Mouse (Mus musculus) limb, embryonic 14.5 days (tissue): ENCODE data around the gene Nt5c3. TPM values are rescaled to one million over a fixed set of nuclear protein-coding genes. Genes with fewer than 3 reads are reported as not detected.

ENCODE experiments used
- ATAC-seq: fragments of 200-750 bp; cut with Nextera tagmentation; 2 replicates; pipeline ENCODE4 v1.8.0; 2017; ENCODE audit warnings: low read depth, moderate number of reproducible peaks, moderate TSS enrichment; ENCODE audit not compliant: low FRiP score
- DNase-seq: peaks from one replicate; pipeline ENCODE4 v3.0.0-alpha.2; 2015; ENCODE audit warnings: low spot score
- H3K27ac ChIP-seq: fragments of 300-500 bp; sonication (generic); replicated peaks from 2 replicates; pipeline ENCODE4 v1.5.1; 2014; ENCODE audit warnings: low read depth, mild to moderate bottlenecking, low read length, moderate library complexity, mixed read lengths
- H3K27me3 ChIP-seq: fragments of 300-500 bp; sonication (generic); 2 replicates; pipeline ENCODE4 v1.6.1; 2014; ENCODE audit warnings: low read length, mixed read lengths; ENCODE audit not compliant: control insufficient read depth, insufficient read depth
- H3K36me3 ChIP-seq: fragments of 300-500 bp; sonication (generic); 2 replicates; pipeline ENCODE4 v1.6.1; 2014; ENCODE audit warnings: mild to moderate bottlenecking, low read length, moderate library complexity, mixed read lengths; ENCODE audit not compliant: control insufficient read depth, insufficient read depth
- H3K4me1 ChIP-seq: fragments of 300-500 bp; sonication (generic); 2 replicates; pipeline ENCODE4 v1.6.1; 2014; ENCODE audit warnings: antibody characterized with exemption, low read length, mixed read lengths; ENCODE audit not compliant: control insufficient read depth, insufficient read depth
- H3K4me2 ChIP-seq: fragments of 300-500 bp; sonication (generic); replicated peaks from 2 replicates; pipeline ENCODE4 v1.6.1; 2014; ENCODE audit warnings: low read depth, mild to moderate bottlenecking, low read length, moderate library complexity; ENCODE audit not compliant: severe bottlenecking
- H3K4me3 ChIP-seq: fragments of 300-500 bp; sonication (generic); replicated peaks from 2 replicates; pipeline ENCODE4 v1.5.1; 2014; ENCODE audit warnings: low read length
- H3K9ac ChIP-seq: fragments of 300-500 bp; sonication (generic); 2 replicates; pipeline ENCODE4 v1.6.1; 2014; ENCODE audit warnings: mild to moderate bottlenecking, low read depth, low read length, moderate library complexity; ENCODE audit not compliant: severe bottlenecking
- H3K9me3 ChIP-seq: fragments of 300-500 bp; sonication (generic); 2 replicates; pipeline ENCODE4 v1.6.1; 2016; ENCODE audit warnings: low read length; ENCODE audit not compliant: control insufficient read depth
- POLR2A ChIP-seq: fragments of 200-500 bp; IDR thresholded peaks from 2 replicates; pipeline ENCODE4 v1.8.0; 2012; ENCODE audit warnings: inconsistent platforms, mild to moderate bottlenecking, moderate library complexity, borderline replicate concordance; ENCODE audit not compliant: insufficient read depth, insufficient read length; ENCODE audit errors: extremely low read depth
- WGBS: fragments of 180-500 bp; shearing (Covaris S2); extraction: QIAGEN DNeasy Blood & Tissue Kit; methylation state at CpG from one replicate; pipeline ENCODE4 v1.1.7; 2014; 5-methylcytosine and 5-hydroxymethylcytosine counted together
- polyA plus RNA-seq, 2 experiments: library from polyadenylated mRNA; depleted of rRNA in 1 of 2; stranded (reverse) in 1 of 2; unstranded in 1 of 2; fragments of >200 nt; fragmentation: Nextera tagmentation in 1 of 2; extraction: Ambion mirVana in 1 of 2; gene quantifications; 2 replicates each; pipeline versions ENCODE4 v1.2.1 to v1.2.3; 2012 to 2014

The Nt5c3 gene
- polyA plus RNA-seq, 2 experiments = 22.7 to 62.9 TPM

DNA sequence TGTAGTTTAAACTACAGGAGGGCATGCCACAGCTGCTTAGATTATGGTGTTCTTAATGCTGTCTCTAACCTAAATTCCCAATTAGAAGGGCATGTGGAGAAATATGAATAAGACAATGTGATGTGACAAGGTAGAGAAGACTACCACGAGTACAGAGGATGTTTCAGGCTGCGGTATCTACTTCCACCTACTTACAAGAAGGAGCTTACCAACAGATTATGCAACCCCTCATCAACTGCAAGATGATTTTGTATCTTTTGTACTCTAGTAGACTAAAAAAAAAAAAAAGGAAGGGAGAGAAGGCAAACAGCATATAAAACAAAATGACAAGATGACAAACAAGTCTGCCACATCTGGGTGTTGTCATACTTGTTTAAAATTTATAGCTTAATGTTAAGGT is 15.3 kb downstream of the Nt5c3 start:
- Histone ChIP-seq H3K27ac (no peak overlapping the region), H3K4me2 (no peak overlapping the region), H3K9ac (no peak overlapping the region), H3K4me3 (no peak overlapping the region), H3K4me1 (peaks cover 6% of the 10 kb centered on the region), H3K9me3 (no peaks in the 10 kb centered on the region), H3K36me3 (no peaks in the 10 kb centered on the region), H3K27me3 (no peaks in the 10 kb centered on the region)
- TF ChIP-seq POLR2A = no peak
- no peak for ATAC-seq
- WGBS = 86% methylated on average over 2 of the region's 2 CpGs
- no peak for DNase-seq

DNA sequence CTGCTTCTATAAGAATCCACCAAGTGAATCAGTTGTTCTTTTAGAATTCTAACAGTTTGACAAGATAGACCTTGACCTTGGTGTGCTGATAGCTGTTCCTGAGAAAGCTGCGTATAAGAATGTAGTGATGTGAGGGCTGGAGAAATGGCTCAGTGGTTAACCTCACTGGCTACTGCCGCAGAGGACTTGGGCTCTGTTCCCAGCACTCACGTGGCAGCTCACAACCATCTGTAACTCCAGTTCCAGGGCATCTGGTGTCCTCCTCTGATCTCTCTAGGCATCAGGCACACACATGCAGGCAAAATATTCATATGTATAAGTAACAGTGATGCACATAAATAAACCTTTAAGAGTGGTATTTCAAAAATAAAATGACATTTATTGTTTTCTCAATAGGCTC is 15.8 kb downstream of the Nt5c3 start:
- TF ChIP-seq POLR2A = no peak

DNA sequence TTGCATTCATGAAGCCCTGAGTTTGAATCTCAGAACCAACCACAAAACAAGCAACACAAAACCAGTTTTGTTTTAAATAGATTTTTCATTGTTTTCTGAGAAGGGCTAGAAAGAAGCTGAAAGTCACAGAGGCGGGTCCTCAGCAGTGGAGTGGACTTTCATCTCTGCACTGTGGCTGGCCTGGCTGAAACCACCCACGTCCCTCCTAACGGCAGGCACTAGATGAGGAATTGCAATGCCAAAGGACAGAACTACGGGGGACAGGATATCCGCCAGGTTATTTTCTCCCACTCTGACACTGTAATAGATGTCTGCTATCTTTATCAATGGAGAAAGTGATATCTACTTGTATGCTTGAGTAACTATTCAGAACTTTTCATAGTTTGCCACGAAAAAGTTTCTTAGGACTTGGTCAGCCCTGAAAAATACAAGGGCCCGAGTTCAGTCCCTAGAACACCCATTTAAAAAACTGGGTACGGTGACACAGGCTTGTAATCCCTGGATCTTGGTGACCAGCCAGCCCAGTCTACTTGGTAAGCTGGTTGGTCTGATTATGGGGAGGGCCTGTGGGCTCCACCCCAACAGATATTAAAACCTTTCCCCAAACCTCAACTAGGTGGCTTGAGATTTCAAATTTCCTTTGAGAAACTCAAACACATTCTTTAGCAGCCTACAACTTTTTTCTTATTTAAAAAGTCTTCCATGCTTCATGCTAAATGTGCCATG is 17.4 kb downstream of the Nt5c3 start:
- no peaks in the 10 kb centered on the region for H3K9me3 ChIP-seq
- H3K9ac ChIP-seq = no peak overlapping the region
- H3K4me1 ChIP-seq = peaks cover 9% of the 10 kb centered on the region
- no peaks in the 10 kb centered on the region for H3K36me3 ChIP-seq
- no peak overlapping the region for H3K4me3 ChIP-seq
- DNase-seq (no peak), ATAC-seq (no peak)
- no peak overlapping the region for H3K27ac ChIP-seq
- 86% methylated on average over 8 of the region's 8 CpGs for WGBS
- no peak overlapping the region for H3K4me2 ChIP-seq
- H3K27me3 ChIP-seq = no peaks in the 10 kb centered on the region
- TF ChIP-seq POLR2A = no peak

More for the DNA sequence above, 15.8 kb downstream of the Nt5c3 start:
- Histone ChIP-seq H3K27ac (no peak overlapping the region), H3K27me3 (no peaks in the 10 kb centered on the region), H3K9ac (no peak overlapping the region), H3K36me3 (no peaks in the 10 kb centered on the region), H3K9me3 (no peaks in the 10 kb centered on the region), H3K4me1 (peaks cover 6% of the 10 kb centered on the region), H3K4me2 (no peak overlapping the region), H3K4me3 (no peak overlapping the region)
- WGBS = 99% methylated on average over 3 of the region's 3 CpGs
- DNase-seq (no peak), ATAC-seq (no peak)

DNA sequence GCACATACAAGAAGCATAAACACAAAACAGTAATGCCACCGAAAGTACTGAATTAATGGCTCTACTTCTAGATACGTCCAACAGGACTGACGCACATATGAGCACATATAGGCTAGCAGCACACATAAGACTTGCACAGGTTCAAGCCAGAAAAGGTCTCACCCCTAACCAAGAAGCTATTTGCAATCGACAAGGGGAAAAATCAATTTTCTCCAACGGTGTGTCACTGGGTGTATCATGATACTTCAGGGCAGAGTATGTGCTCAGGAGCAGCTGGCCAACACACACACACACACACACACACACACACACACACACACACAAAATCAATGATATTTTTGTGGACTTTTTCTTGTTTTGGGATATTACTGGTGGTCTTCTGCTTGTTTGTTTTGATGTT is 18.2 kb downstream of the Nt5c3 start:
- WGBS = 84% methylated on average over 5 of the region's 5 CpGs
- no peaks in the 10 kb centered on the region for H3K9me3 ChIP-seq
- H3K4me1 ChIP-seq = peaks cover 9% of the 10 kb centered on the region
- no peak overlapping the region for H3K9ac ChIP-seq
- TF ChIP-seq POLR2A = no peak
- H3K4me3 ChIP-seq = no peak overlapping the region
- H3K27ac ChIP-seq = no peak overlapping the region
- no peaks in the 10 kb centered on the region for H3K36me3 ChIP-seq
- no peaks in the 10 kb centered on the region for H3K27me3 ChIP-seq
- no peak overlapping the region for H3K4me2 ChIP-seq
- no peak for DNase-seq
- ATAC-seq = no peak

DNA sequence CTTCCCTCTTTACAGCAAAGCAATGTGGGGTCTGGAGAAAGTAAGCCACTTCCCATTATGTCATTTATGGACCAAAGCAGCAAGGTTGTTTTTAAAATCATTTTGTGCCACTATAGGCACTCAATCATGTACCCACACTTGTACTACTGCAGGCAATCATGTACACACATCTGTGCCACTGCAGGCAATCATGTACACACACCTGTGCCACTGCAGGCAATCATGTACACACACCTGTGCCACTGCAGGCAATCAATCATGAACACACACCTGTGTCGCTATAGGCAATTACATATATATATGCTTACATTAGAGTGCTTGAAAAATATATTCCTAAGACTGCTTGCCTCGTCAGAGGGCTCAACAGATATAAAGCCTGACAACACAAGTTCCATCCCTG is 18.8 kb downstream of the Nt5c3 start:
- ATAC-seq (no peak), DNase-seq (no peak)
- Histone ChIP-seq H3K27ac (no peak overlapping the region), H3K9ac (no peak overlapping the region), H3K4me2 (no peak overlapping the region), H3K9me3 (no peaks in the 10 kb centered on the region), H3K4me3 (no peak overlapping the region), H3K4me1 (peaks cover 9% of the 10 kb centered on the region), H3K36me3 (no peaks in the 10 kb centered on the region), H3K27me3 (no peaks in the 10 kb centered on the region)
- 81% methylated on average over 2 of the region's 2 CpGs for WGBS
- TF ChIP-seq POLR2A = no peak

DNA sequence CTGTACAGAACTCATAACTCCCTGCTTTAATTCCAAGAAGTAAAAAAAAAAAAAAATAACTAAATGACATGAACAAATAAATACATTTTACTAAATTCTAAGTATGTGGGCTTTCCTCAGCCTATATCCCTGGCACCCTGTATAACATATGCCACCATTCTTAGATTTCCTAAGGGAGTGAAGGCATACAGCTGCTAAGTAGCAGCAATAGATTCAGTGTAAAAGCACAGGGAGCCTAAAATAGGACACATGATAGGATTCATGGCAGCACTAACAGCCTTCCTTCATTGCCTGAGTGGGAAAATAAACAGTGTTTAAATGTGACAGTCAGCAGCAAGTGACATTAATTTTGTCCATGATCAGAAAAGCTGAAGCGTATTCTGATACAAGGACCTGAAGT is 19.4 kb downstream of the Nt5c3 start:
- no peak for DNase-seq
- H3K4me1 ChIP-seq = peaks cover 9% of the 10 kb centered on the region
- H3K36me3 ChIP-seq = no peaks in the 10 kb centered on the region
- H3K9ac ChIP-seq = no peak overlapping the region
- no peaks in the 10 kb centered on the region for H3K9me3 ChIP-seq
- ATAC-seq = no peak
- no peak overlapping the region for H3K4me2 ChIP-seq
- no peak overlapping the region for H3K4me3 ChIP-seq
- 76% methylated on average over 1 of the region's 1 CpGs for WGBS
- no peak for TF ChIP-seq POLR2A
- H3K27me3 ChIP-seq = no peaks in the 10 kb centered on the region
- H3K27ac ChIP-seq = no peak overlapping the region
